Mouse (Mus musculus) layer of hippocampus, postnatal 10 days (tissue): ENCODE measurements around the gene Slc17a7. TPM values are rescaled to one million over a fixed set of nuclear protein-coding genes. Genes with fewer than 3 reads are reported as not detected.
"Not testable (repeated sequence)": the region's sequence is repeated elsewhere in the genome, so short reads cannot be mapped to it uniquely, and the experiment has no call there.

Experiments used
- DNase-seq, 2 experiments: peaks; one replicate each; pipeline ENCODE4 v3.0.0; 2021; ENCODE audit warnings: low spot score in 2 of 2
- total RNA-seq, 2 experiments: library from RNA; stranded (reverse); gene quantifications; 2 replicates each; pipeline ENCODE4 v1.2.3; 2021

The Slc17a7 gene
- total RNA-seq, 2 experiments from 2014 or later: 1,094 to 1,136 TPM

- peak; percentile 96 to 99 for DNase-seq
Observed at GRCm38 (mm10) chr7:45154096-45154992, 9.4 kb upstream of the Slc17a7 start, which contains the start of the genes Pih1d1 and Aldh16a1. TSS of gene Pih1d1 (plus strand) at chr7:45154303. TSS of gene Aldh16a1 (minus strand) at chr7:45154584.

GRCm38 (mm10) chr7:45154993-45155514 lies 8.7 kb upstream of the Slc17a7 start:
- DNase-seq: peak; percentile 62 to 64

GRCm38 (mm10) chr7:45155590-45155989 lies 8.2 kb upstream of the Slc17a7 start:
- DNase-seq: no peak

- no peak for DNase-seq
Observed at GRCm38 (mm10) chr7:45156206-45156605, 7.5 kb upstream of the Slc17a7 start.

- DNase-seq: peak in 1 of 2 experiments; percentile 24
Observed at GRCm38 (mm10) chr7:45157459-45157858, 6.3 kb upstream of the Slc17a7 start.

GRCm38 (mm10) chr7:45158991-45159390 lies 4.8 kb upstream of the Slc17a7 start:
- no peak for DNase-seq

- no peak for DNase-seq
Observed at GRCm38 (mm10) chr7:45160316-45160800, 3.4 kb upstream of the Slc17a7 start.

GRCm38 (mm10) chr7:45160866-45161265 lies 2.9 kb upstream of the Slc17a7 start:
- no peak for DNase-seq

- peak; percentile 96 to 97 for DNase-seq
Observed at GRCm38 (mm10) chr7:45161612-45162473, 1.9 kb upstream of the Slc17a7 start.

GRCm38 (mm10) chr7:45162551-45162950 lies 1.2 kb upstream of the Slc17a7 start:
- no peak for DNase-seq

GRCm38 (mm10) chr7:45162996-45163615 lies 643 bp upstream of the Slc17a7 start:
- no peak for DNase-seq

GRCm38 (mm10) chr7:45164833-45165232 lies 1.1 kb downstream of the Slc17a7 start:
- DNase-seq: no peak

- no peak for DNase-seq
Observed at GRCm38 (mm10) chr7:45165701-45166100, 2.0 kb downstream of the Slc17a7 start.

- DNase-seq: peak in 1 of 2 experiments; percentile 34
Observed at GRCm38 (mm10) chr7:45166950-45167401, 3.2 kb downstream of the Slc17a7 start.

- DNase-seq: peak; percentile 57 to 59
Observed at GRCm38 (mm10) chr7:45167761-45168445, 4.2 kb downstream of the Slc17a7 start.

GRCm38 (mm10) chr7:45168656-45169055 lies 4.9 kb downstream of the Slc17a7 start:
- no peak for DNase-seq

GRCm38 (mm10) chr7:45169495-45169894 lies 5.7 kb downstream of the Slc17a7 start:
- peak; percentile 57 to 63 for DNase-seq

- DNase-seq: peak in 1 of 2 experiments; percentile 32
Observed at GRCm38 (mm10) chr7:45172974-45173373, 9.2 kb downstream of the Slc17a7 start.

GRCm38 (mm10) chr7:45173772-45174171 lies 10.0 kb downstream of the Slc17a7 start:
- not testable (repeated sequence) for DNase-seq
